Mouse (Mus musculus): ENCODE results near the gene Adamts2.

The Adamts2 gene

GRCm38 (mm10) chr11:50671820-50672310 is 70.0 kb downstream of the Adamts2 start:
- DNase-seq (ENCODE audit: low spot score): no peak

- DNase-seq (ENCODE audit: low spot score): no peak
Measured at GRCm38 (mm10) chr11:50672866-50673265, 71.0 kb downstream of the Adamts2 start.

- DNase-seq (ENCODE audit: low spot score): no peak
Measured at GRCm38 (mm10) chr11:50673525-50674250, 71.8 kb downstream of the Adamts2 start.

GRCm38 (mm10) chr11:50674390-50674789 is 72.5 kb downstream of the Adamts2 start:
- DNase-seq (ENCODE audit: low spot score): no peak

GRCm38 (mm10) chr11:50678650-50679049 is 76.8 kb downstream of the Adamts2 start:
- no peak for DNase-seq (ENCODE audit: low spot score)

GRCm38 (mm10) chr11:50681940-50682339 is 80.1 kb downstream of the Adamts2 start:
- no peak for DNase-seq (ENCODE audit: low spot score)

- DNase-seq (ENCODE audit: low spot score): no peak
Measured at GRCm38 (mm10) chr11:50683821-50684220, 81.9 kb downstream of the Adamts2 start.

GRCm38 (mm10) chr11:50688584-50688983 is 86.7 kb downstream of the Adamts2 start:
- DNase-seq (ENCODE audit: low spot score): no peak

GRCm38 (mm10) chr11:50689672-50690071 is 87.8 kb downstream of the Adamts2 start:
- no peak for DNase-seq (ENCODE audit: low spot score)

- no peak for DNase-seq (ENCODE audit: low spot score)
Measured at GRCm38 (mm10) chr11:50699971-50700370, 98.1 kb downstream of the Adamts2 start.

- no peak for DNase-seq (ENCODE audit: low spot score)
Measured at GRCm38 (mm10) chr11:50700496-50700895, 98.6 kb downstream of the Adamts2 start.

- no peak for DNase-seq (ENCODE audit: low spot score)
Measured at GRCm38 (mm10) chr11:50703397-50703796, 101.5 kb downstream of the Adamts2 start.

- no peak for DNase-seq (ENCODE audit: low spot score)
Measured at GRCm38 (mm10) chr11:50704511-50704910, 102.6 kb downstream of the Adamts2 start.

GRCm38 (mm10) chr11:50707259-50707658 is 105.4 kb downstream of the Adamts2 start:
- no peak for DNase-seq (ENCODE audit: low spot score)

GRCm38 (mm10) chr11:50713610-50714202 is 111.8 kb downstream of the Adamts2 start:
- no peak for DNase-seq (ENCODE audit: low spot score)

GRCm38 (mm10) chr11:50715091-50715490 is 113.2 kb downstream of the Adamts2 start:
- no peak for DNase-seq (ENCODE audit: low spot score)

- DNase-seq (ENCODE audit: low spot score): no peak
Measured at GRCm38 (mm10) chr11:50717381-50717897, 115.6 kb downstream of the Adamts2 start.

- no peak for DNase-seq (ENCODE audit: low spot score)
Measured at GRCm38 (mm10) chr11:50718862-50719261, 117.0 kb downstream of the Adamts2 start.

- no peak for DNase-seq (ENCODE audit: low spot score)
Measured at GRCm38 (mm10) chr11:50720421-50720820, 118.5 kb downstream of the Adamts2 start.

GRCm38 (mm10) chr11:50720856-50721550 is 119.1 kb downstream of the Adamts2 start:
- no peak for DNase-seq (ENCODE audit: low spot score)

GRCm38 (mm10) chr11:50725595-50725994 is 123.7 kb downstream of the Adamts2 start:
- no peak for DNase-seq (ENCODE audit: low spot score)

- DNase-seq (ENCODE audit: low spot score): no peak
Measured at GRCm38 (mm10) chr11:50726035-50726434, 124.2 kb downstream of the Adamts2 start.

- no peak for DNase-seq (ENCODE audit: low spot score)
Measured at GRCm38 (mm10) chr11:50733146-50733545, 131.3 kb downstream of the Adamts2 start.

All from urinary bladder, postnatal 10 days (tissue).